Mouse (Mus musculus): ENCODE results near the gene Art3. TPM values are rescaled to one million over a fixed set of nuclear protein-coding genes. Genes with fewer than 3 reads are reported as not detected.

Gene Art3
- polyA plus RNA-seq (2016; fragmentation: Nextera tagmentation; extraction: Ambion mirVana) = 0.89 and 2.0 TPM in 2 replicates

- DNase-seq (ENCODE audit: low spot score) = no peak
- WGBS = 92% methylated on average over 17 of the region's 17 CpGs
These were observed at the start of gene Art3 for GRCm38 (mm10) chr5:92331635-92332338. Gene Art3 (plus strand): TSS chr5:92331827.

GRCm38 (mm10) chr5:92282571-92282970 is 49.1 kb upstream of the Art3 start:
- Histone ChIP-seq H3K4me3 (no peak overlapping the region), H3K9me3 (replicated peaks) (no peaks in the 10 kb centered on the region), H3K27ac (no peak overlapping the region), H3K27me3 (ENCODE audit: low read depth, poor library complexity, severe bottlenecking) (no peaks in the 10 kb centered on the region), H3K4me1 (peaks cover 13% of the 10 kb centered on the region), H3K36me3 (peaks cover 35% of the 10 kb centered on the region)
- no peak for DNase-seq (ENCODE audit: low spot score)
- WGBS = 89% methylated on average over 4 of the region's 4 CpGs

More at GRCm38 (mm10) chr5:92331635-92332338, at the start of gene Art3:
- Histone ChIP-seq H3K27ac (no peak within 1 kb of the TSS), H3K9me3 (replicated peaks) (no peaks in the 10 kb centered on the region), H3K27me3 (ENCODE audit: low read depth, poor library complexity, severe bottlenecking) (no peaks in the 10 kb centered on the region), H3K4me3 (no peak within 1 kb of the TSS), H3K36me3 (no peaks in the 10 kb centered on the region), H3K4me1 (no peaks in the 10 kb centered on the region)

GRCm38 (mm10) chr5:92283107-92283506 is 48.5 kb upstream of the Art3 start:
- DNase-seq (ENCODE audit: low spot score) = no peak
- peaks cover 40% of the 10 kb centered on the region for H3K36me3 ChIP-seq
- no peaks in the 10 kb centered on the region for H3K9me3 ChIP-seq (replicated peaks)
- H3K27me3 ChIP-seq (ENCODE audit: low read depth, poor library complexity, severe bottlenecking) = no peaks in the 10 kb centered on the region
- 83% methylated on average over 3 of the region's 3 CpGs for WGBS
- peaks cover 10% of the 10 kb centered on the region for H3K4me1 ChIP-seq
- no peak overlapping the region for H3K27ac ChIP-seq
- H3K4me3 ChIP-seq = no peak overlapping the region

- no peaks in the 10 kb centered on the region for H3K9me3 ChIP-seq (replicated peaks)
- WGBS = 89% methylated on average over 6 of the region's 6 CpGs
- H3K27me3 ChIP-seq (ENCODE audit: low read depth, poor library complexity, severe bottlenecking) = no peaks in the 10 kb centered on the region
- DNase-seq (ENCODE audit: low spot score) = no peak
- no peak overlapping the region for H3K27ac ChIP-seq
- no peaks in the 10 kb centered on the region for H3K4me1 ChIP-seq
- H3K4me3 ChIP-seq = no peak overlapping the region
- peaks cover 88% of the 10 kb centered on the region for H3K36me3 ChIP-seq
These were observed 43.8 kb upstream of the Art3 start for GRCm38 (mm10) chr5:92287840-92288239.

- H3K9me3 ChIP-seq (replicated peaks) = no peaks in the 10 kb centered on the region
- H3K4me1 ChIP-seq = no peaks in the 10 kb centered on the region
- peaks cover 99% of the 10 kb centered on the region for H3K36me3 ChIP-seq
- DNase-seq (ENCODE audit: low spot score) = no peak
- WGBS = 89% methylated on average over 6 of the region's 6 CpGs
- H3K4me3 ChIP-seq = no peak overlapping the region
- no peak overlapping the region for H3K27ac ChIP-seq
- no peaks in the 10 kb centered on the region for H3K27me3 ChIP-seq (ENCODE audit: low read depth, poor library complexity, severe bottlenecking)
These were observed 39.8 kb upstream of the Art3 start for GRCm38 (mm10) chr5:92291652-92292414.

GRCm38 (mm10) chr5:92294525-92294924 is 37.1 kb upstream of the Art3 start:
- Histone ChIP-seq H3K27ac (no peak overlapping the region), H3K4me1 (no peaks in the 10 kb centered on the region), H3K9me3 (replicated peaks) (no peaks in the 10 kb centered on the region), H3K4me3 (no peak overlapping the region), H3K36me3 (peaks cover 97% of the 10 kb centered on the region), H3K27me3 (ENCODE audit: low read depth, poor library complexity, severe bottlenecking) (no peaks in the 10 kb centered on the region)
- DNase-seq (ENCODE audit: low spot score) = no peak
- WGBS = 86% methylated on average over 2 of the region's 2 CpGs

- Histone ChIP-seq H3K4me1 (no peaks in the 10 kb centered on the region), H3K36me3 (peaks cover 98% of the 10 kb centered on the region), H3K27ac (no peak overlapping the region), H3K9me3 (replicated peaks) (no peaks in the 10 kb centered on the region), H3K27me3 (ENCODE audit: low read depth, poor library complexity, severe bottlenecking) (no peaks in the 10 kb centered on the region), H3K4me3 (no peak overlapping the region)
- no peak for DNase-seq (ENCODE audit: low spot score)
- WGBS = 94% methylated on average over 13 of the region's 13 CpGs
These were observed 29.3 kb upstream of the Art3 start for GRCm38 (mm10) chr5:92302149-92302840.

- no peak for DNase-seq (ENCODE audit: low spot score)
- Histone ChIP-seq H3K9me3 (replicated peaks) (no peaks in the 10 kb centered on the region), H3K36me3 (peaks cover 86% of the 10 kb centered on the region), H3K27ac (no peak overlapping the region), H3K4me1 (peaks cover 13% of the 10 kb centered on the region), H3K4me3 (no peak overlapping the region), H3K27me3 (ENCODE audit: low read depth, poor library complexity, severe bottlenecking) (no peaks in the 10 kb centered on the region)
- 89% methylated on average over 3 of the region's 3 CpGs for WGBS
These were observed 27.3 kb upstream of the Art3 start for GRCm38 (mm10) chr5:92304291-92304690.

- no peaks in the 10 kb centered on the region for H3K27me3 ChIP-seq (ENCODE audit: low read depth, poor library complexity, severe bottlenecking)
- peak within 1 kb of the TSS; percentile 90 for H3K4me3 ChIP-seq
- 3% methylated on average over 41 of the region's 41 CpGs for WGBS
- H3K36me3 ChIP-seq = peaks cover 30% of the 10 kb centered on the region
- H3K9me3 ChIP-seq (replicated peaks) = no peaks in the 10 kb centered on the region
- DNase-seq (ENCODE audit: low spot score) = peak; percentile 93
- peak within 1 kb of the TSS; percentile 91 for H3K27ac ChIP-seq
- peaks cover 18% of the 10 kb centered on the region for H3K4me1 ChIP-seq
These were observed 21.7 kb upstream of the Art3 start, which contains the start of gene Sdad1 for GRCm38 (mm10) chr5:92309681-92310511. Gene Sdad1 (minus strand): TSS chr5:92310479.

- no peaks in the 10 kb centered on the region for H3K9me3 ChIP-seq (replicated peaks)
- no peak overlapping the region for H3K27ac ChIP-seq
- DNase-seq (ENCODE audit: low spot score) = peak; percentile 72
- peaks cover 18% of the 10 kb centered on the region for H3K4me1 ChIP-seq
- WGBS = 15% methylated on average over 13 of the region's 13 CpGs
- H3K27me3 ChIP-seq (ENCODE audit: low read depth, poor library complexity, severe bottlenecking) = no peaks in the 10 kb centered on the region
- H3K36me3 ChIP-seq = peaks cover 7% of the 10 kb centered on the region
- H3K4me3 ChIP-seq = no peak overlapping the region
These were observed 19.4 kb upstream of the Art3 start for GRCm38 (mm10) chr5:92312046-92312715.

- no peaks in the 10 kb centered on the region for H3K9me3 ChIP-seq (replicated peaks)
- no peak overlapping the region for H3K27ac ChIP-seq
- no peaks in the 10 kb centered on the region for H3K27me3 ChIP-seq (ENCODE audit: low read depth, poor library complexity, severe bottlenecking)
- no peaks in the 10 kb centered on the region for H3K36me3 ChIP-seq
- peaks cover 10% of the 10 kb centered on the region for H3K4me1 ChIP-seq
- DNase-seq (ENCODE audit: low spot score) = no peak
- 78% methylated on average over 7 of the region's 7 CpGs for WGBS
- H3K4me3 ChIP-seq = no peak overlapping the region
These were observed 17.9 kb upstream of the Art3 start for GRCm38 (mm10) chr5:92313776-92314175.

GRCm38 (mm10) chr5:92318119-92318518 is 13.5 kb upstream of the Art3 start:
- no peak for DNase-seq (ENCODE audit: low spot score)
- WGBS = 90% methylated on average over 7 of the region's 7 CpGs
- Histone ChIP-seq H3K4me1 (0 out of 2 replicates have a peak, but pooled peaks cover 5% of the 10 kb centered on the region), H3K27me3 (ENCODE audit: low read depth, poor library complexity, severe bottlenecking) (no peaks in the 10 kb centered on the region), H3K27ac (no peak overlapping the region), H3K9me3 (replicated peaks) (no peaks in the 10 kb centered on the region), H3K36me3 (no peaks in the 10 kb centered on the region), H3K4me3 (no peak overlapping the region)
